Mouse (Mus musculus) heart, adult 18-20 months (tissue): Measurements from ENCODE around the gene Tmem236. TPM values are rescaled to one million over a fixed set of nuclear protein-coding genes. Genes with fewer than 3 reads are reported as not detected.
A peak's percentile ranks its signal among the peaks of the same experiment; 100 is the strongest.
"Not testable (repeated sequence)": the region's sequence is repeated elsewhere in the genome, so short reads cannot be mapped to it uniquely, and the experiment has no call there.

ENCODE experiments used
- DNase-seq, 2 experiments: peaks; one replicate each; pipeline ENCODE4 v3.0.0; 2021 to 2022; ENCODE audit warnings: mixed read lengths in 1 of 2
- total RNA-seq, 2 experiments: library from RNA; stranded (reverse); gene quantifications; 2 replicates each; pipeline ENCODE4 v1.2.3; 2021

The Tmem236 gene
- total RNA-seq, 2 experiments from 2014 or later, result not detected

DNA sequence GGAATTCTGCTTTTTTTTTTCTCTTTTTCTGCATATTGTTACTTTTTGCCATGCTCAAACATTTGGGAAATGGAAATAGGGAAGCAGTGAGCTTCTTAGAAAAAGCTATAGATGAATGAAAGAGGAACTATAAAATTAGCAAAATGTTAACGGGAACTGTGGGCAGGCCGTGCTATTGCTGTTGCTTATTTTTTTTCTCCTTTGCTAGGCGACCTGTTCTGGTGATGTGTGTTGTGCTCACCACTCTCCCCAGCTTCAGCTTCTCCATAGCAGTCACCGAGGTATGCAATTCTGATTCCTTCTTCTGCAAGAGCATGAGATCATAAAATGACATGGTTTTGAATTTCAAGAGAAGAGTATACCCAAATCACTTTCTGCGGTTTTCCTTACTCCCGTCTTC lies 17.7 kb downstream of the Tmem236 start:
- peak in 1 of 2 experiments; percentile 26 for DNase-seq

DNA sequence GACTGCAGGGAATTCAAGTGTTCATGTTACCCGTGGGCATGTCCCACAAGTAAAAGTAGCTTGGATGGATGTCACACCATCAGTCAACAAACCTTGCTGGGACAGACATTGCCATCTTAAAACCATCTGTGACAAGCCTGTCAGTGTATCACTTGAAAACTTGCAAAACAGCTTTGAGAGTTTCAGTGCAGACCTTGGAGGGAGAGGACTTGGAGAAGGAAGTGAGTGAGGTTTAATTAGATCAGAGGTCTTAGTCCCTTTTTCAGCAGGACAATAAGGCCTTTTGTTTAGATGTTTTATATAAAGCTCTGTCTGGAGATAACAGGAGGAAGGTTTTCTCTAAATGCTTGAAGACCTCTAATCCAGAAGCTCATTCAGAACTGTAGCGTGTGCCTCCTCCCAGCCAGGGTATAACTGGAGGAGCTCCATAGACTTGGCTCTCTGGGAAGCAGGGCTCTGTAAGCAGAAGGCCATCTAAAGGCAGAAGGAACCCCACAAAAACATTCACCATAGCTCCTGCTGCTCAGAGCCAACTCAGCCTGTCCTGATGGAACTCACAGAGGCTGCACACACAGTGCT lies 24.1 kb downstream of the Tmem236 start:
- DNase-seq, result not testable (repeated sequence)

DNA sequence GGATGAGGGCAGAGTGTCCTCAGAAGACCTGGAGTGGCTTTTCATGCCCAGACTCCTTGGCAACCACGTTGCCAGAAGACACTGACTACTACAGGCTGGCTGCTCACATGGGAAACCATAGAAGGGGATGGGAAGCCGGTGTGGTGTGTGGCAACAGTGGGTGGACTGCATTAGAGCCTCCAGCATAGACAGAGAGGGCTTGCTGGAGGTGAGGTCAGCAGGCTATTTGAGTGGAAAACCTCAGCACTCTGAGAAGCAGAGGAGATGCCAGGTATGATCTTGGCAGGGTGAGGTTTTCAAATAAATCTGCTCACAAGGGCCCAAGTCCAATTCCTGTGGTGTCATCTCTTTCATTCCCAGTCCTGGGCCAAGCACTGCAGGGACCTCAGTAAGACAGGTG lies 25.3 kb downstream of the Tmem236 start:
- no peak for DNase-seq

DNA sequence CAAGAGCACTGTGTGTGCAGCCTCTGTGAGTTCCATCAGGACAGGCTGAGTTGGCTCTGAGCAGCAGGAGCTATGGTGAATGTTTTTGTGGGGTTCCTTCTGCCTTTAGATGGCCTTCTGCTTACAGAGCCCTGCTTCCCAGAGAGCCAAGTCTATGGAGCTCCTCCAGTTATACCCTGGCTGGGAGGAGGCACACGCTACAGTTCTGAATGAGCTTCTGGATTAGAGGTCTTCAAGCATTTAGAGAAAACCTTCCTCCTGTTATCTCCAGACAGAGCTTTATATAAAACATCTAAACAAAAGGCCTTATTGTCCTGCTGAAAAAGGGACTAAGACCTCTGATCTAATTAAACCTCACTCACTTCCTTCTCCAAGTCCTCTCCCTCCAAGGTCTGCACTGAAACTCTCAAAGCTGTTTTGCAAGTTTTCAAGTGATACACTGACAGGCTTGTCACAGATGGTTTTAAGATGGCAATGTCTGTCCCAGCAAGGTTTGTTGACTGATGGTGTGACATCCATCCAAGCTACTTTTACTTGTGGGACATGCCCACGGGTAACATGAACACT lies 26.6 kb downstream of the Tmem236 start:
- DNase-seq, result not testable (repeated sequence)

DNA sequence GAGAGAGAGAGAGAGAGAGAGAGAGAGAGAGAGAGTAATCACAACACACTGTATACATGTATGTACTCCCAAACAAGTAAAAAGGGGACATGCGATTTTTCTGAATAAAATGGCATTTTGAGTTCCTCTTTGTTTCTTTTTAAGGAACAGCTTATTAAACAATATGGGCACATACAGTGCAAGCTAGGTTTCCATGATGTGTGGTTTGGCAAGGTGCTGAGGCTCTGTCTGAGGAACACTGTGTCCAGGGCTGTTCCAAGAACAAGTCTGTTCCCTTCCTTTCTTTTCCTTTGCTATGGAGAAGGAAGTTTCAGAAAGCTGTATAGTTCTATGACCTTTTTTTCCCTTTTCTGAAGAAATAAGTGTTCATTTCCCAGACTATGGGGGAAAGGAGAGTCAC lies 30.0 kb downstream of the Tmem236 start:
- DNase-seq, result peak in 1 of 2 experiments; percentile 36

DNA sequence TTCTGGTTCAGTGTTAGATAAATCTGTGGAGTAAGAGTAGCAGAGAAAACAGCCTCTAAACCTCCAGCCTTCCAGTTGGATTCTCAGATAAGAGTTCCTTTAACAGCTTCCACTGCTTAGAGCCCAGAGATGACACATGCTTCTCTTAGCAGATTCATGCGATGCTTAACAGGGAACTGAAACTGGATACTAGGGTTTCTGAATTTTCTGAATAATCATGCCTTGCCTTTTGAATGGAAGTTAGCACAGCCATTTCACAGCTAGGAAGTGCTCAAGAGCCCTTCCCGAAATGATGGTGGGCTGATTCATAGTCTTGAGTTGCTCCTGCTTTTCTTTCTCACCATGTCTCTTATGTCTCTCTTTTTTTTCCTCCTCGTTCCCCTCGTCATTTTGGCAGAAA lies 32.5 kb downstream of the Tmem236 start:
- peak in 1 of 2 experiments; percentile 31 for DNase-seq

DNA sequence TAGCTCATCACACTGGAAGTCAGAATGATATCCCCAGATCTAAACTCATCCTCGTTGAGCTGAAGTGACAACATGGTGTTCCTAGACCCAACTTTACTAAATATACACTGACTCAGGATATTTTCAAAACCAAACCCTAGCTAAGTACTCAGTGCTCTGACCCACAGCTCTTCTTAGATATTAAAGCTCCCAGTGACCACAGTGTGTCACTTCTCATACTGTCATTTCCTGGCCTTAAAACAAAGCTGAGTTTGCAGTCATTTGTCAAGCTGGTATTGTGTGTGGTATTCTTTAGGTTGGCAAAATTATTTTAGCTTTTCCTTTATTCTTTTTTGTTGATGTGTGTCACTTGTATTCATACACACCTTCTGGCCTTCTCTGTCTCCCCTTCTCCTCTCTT lies 36.4 kb downstream of the Tmem236 start:
- DNase-seq, result no peak

DNA sequence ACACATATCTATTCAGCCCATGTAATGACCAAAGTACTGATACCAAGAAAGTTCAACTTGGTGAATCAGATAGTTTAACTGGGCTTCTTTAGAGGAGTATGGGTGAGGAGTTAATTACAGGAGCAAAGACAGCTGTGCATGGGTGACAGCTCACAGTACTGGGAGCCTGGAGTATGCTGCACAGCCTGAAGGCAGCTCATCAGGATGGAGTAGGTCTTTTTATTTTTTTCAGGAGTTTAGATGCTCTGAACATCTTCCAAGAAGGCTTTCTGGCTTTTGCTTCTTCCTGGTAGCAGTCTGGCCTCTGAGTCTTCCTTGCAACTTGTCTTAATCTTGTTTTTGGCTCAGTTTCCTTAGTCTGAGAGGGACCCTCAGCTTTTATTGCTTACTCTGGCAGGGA lies 37.3 kb downstream of the Tmem236 start:
- DNase-seq, result no peak

DNA sequence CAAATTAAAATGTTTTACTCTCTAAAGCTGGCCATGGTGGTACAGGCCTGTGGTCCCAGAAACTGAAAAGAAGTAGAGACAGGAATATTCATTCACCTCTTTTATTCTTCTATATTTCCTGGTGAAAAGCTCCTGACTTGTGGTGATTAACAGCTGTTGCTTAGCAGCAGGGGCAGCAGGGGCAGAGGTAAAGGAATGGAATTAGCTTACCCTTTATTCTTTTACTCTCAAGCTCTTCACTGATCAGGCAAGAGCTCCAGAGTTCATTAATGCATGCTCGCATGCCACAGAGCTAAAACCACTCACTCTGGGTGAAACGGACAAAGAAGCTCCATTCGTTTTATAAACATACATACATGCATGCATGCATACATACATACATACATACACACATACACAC lies 40.4 kb downstream of the Tmem236 start:
- DNase-seq, result no peak

DNA sequence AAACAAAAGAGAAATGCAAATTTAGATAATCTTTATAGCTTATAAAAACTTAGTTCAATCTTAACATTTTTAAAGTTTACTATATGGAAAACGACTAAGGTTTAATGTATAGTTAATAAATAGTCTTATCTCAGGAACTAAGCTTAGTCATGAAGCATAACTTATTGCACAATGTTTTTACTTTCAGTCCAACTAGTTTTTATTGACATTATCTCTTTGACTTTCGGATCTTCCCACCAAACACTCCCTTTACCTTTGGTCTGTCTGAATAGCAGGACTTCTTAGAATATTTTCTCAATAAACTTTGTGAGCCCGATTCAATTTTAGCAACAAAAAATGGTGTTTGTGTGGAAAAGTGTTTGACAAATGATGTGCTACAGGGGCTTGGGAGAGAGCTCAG lies 42.3 kb downstream of the Tmem236 start:
- no peak for DNase-seq

DNA sequence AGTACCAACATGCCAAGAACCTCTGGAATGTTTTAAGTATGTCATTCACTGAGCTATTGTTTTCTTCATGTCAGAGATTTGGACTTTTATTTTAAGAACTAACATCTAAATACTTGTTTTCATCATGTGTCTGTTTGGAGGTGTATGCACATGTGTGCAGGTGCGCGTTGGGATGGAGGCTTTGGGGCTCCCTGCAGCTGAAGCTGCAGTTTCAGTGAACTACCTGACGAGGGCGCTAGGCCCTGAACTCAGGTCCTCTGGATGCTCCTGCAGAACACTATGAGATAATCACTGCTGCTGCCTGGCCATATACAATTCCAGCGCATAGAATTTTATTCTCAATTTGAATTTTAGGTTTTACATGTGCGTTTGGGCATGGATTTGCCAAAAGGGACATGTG lies 43.8 kb downstream of the Tmem236 start:
- no peak for DNase-seq

DNA sequence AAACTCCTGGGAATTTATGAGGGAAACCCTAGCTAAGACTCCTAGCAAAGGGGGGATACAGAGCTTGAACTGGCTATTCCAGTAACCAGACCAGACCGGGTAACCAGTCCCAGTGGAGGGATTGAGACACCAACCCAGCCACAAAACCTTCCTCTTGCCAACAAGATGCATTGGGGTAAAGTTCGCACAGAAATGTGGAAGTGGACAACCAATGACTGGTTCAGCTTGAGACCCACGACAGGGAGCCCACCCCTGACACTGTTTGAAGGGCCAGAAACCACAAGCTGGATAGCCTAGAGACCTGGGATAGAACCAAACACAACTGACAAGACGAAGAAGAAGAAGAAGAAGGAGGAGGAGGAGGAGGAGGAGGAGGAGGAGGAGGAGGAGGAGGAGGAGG lies 50.1 kb downstream of the Tmem236 start:
- DNase-seq, result no peak

DNA sequence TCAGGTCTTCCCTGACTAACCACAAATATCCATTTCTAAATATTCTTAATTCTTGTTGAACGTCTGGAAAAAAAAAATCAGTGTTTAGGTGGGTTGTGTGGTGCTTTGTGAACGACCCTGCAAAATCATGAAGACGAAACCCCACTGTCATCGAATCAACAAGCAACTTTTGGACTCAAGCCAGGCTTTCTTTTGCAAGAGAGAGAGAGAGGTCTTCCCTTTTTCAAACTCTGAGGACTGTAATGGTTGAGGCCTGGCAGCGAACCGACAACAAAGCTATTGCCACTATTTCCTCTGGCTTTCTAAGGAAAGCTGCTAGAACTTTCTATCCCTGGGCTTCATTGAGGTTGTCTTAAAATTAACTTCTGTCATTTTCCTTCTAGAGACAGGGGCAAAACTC lies 54.2 kb downstream of the Tmem236 start:
- peak in 1 of 2 experiments; percentile 30 for DNase-seq

DNA sequence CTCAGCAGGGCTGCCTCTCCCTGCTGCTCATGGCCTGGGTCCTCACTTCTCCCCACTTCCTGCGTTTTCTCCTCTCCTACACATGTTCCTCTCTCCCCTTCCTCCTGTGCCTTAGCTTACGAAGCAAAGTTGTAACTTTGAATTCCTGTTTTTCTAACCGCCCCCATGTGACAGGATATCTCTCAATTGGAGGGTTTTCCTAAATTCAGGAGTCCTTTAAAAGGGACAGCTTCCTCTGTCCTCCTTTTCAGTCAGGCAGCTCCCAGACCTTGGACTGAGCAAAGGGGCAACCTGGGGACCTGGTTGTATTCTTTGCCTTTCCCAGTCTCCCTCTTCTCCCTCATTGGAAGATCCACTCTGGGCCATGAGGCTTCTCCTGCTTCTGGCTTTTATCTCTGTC lies 54.8 kb downstream of the Tmem236 start, which contains the start of gene Mrc1:
Gene Mrc1, plus strand, starts transcription at position 244 of the 400 bp plus-strand sequence.
- DNase-seq, result peak in 1 of 2 experiments; percentile 44

DNA sequence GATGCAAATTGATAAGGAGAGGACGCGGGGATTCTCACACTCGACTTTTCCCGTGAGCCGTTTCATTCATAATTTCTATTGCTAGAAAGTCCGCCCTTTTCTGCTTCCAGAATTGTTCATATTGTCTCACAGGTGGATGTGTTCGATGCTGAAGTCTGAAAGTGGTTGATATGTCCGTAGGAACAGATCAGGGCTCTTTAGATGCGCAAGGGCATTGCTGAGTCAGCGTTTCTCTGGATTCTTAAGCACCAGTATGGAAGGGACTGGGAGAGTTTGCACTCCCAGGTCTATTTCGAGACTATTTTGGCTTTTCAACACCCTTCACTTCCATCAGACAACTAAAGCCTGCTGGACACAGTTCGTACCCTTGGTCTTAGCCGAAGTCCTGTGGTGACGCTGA lies 55.7 kb downstream of the Tmem236 start:
- no peak for DNase-seq

DNA sequence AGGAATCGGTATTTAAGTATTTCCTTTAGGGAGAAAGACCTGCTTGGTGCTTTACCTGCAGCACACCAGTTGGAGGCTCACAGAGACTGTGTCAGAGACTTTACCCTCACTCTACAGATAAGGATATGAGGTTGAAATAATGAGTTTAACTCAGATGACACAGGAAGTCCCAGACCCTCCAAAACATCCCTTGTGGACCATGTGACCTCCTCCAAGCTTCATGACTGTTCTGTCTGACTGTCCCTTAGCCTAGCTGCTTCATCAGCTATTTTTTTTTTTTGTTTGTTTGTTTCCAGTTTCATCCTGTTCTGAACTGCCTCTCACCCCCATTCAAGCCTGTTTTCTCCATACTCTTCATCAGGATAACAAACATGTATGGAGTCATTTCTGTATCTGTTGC lies 58.6 kb downstream of the Tmem236 start:
- DNase-seq, result no peak

DNA sequence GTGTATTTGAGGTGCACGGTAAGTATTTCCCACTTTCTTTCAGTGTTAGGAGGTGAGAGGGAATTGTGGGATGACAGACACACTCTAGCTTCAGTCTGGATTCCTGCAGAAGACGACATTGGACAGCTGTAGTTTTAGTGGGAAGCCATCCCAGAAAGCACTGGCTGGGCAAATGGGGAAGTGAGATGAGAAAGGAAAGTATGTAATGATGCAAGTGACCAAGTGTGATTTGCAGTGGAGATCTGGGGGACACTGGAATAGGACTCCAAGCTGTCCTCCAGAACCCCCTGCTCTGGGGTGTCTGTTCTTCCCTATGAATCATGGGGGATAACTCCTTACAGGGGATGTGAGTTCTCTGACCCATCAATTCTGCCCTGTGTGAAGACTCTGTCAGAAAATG lies 59.7 kb downstream of the Tmem236 start:
- DNase-seq, result no peak

DNA sequence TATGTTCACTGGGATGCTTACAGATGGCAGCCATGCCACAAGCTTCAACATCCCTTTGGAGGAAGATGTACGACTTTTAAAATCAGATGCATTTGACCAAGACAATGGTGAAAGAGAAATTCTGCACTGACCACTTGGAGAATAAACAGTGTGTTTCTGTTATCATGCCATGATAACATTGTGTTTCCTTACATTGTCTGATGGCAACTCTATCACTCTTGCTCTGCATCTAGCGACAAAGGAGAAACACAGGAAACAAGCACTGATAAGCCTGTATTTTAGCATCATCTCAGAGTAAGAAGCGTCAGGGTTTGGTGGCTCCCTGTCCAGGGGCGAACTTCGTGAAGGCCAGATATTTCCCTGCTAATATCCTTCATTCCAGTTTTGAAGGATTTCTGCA lies 61.0 kb downstream of the Tmem236 start:
- no peak for DNase-seq

DNA sequence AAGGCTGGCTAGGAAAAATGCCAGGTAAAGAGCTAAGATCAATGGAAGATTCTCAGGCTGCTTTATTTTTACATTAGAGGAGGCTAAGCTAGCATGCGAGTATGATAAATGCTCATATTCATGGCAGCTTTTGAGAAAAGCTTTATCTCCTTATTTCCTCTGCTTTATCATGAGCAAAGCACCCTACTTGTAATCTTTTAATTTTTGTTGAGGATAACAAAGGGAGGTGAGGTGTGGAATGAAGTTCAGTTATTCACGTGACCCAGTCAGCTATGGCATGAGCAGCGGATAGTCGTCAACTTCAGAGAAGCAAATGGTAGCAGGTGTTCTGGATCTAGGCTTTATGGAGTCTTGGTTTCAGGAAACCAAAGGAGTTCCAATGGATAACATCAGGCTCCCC lies 62.6 kb downstream of the Tmem236 start:
- DNase-seq, result no peak

DNA sequence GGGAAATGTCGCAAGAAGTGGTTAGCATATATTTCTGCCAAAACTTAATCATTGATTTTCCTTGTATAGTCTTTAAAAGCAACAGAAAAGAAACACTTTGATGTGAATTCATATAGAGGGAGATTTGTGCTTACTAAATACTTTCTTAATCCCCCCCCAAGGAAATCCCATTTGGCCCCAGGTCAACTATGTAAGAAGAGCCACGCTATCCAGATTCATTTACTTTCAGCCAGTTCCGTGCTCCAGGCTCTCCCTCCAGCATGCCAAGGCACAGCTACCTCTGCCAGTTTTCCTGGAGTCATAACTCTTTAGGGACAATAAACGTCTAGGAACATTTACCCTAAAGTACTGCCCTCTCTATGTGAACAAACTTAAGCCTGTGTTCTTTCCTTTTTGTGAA lies 63.4 kb downstream of the Tmem236 start:
- DNase-seq, result no peak

DNA sequence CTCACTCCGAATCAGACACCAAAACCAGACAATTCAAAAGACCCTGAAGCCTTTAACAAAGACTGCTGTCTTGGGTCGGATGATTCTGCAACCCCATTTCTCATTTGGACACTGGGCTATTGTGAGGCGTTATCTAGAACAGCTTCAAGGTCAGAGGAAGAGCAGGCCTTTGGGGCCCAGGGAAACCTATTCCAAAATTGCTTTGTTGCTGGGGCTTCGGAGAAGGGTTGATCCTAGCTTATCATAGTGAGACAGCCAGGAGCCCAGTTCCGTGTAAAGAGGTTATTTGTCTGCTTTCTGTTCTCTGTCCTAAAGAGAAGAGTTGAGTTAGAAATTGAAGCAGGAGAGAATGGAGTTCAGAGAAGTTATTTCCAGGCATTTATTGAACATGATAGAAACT lies 64.8 kb downstream of the Tmem236 start:
- DNase-seq, result no peak

DNA sequence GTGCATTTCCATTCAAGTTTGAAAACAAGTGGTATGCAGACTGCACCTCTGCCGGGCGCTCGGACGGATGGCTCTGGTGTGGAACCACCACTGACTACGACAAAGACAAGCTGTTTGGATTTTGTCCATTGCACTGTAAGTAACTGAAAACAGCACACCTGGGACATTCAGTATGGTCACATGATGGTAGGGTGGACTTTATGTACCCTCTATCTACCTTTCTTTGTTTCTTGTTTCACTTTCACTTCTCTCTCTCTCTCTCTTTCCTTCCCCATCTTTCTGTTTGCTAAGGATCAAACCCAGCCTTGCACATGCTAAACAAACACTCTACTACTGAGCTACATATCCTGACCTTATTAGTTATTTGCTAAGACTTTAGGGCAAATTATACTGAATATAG lies 69.8 kb downstream of the Tmem236 start:
- no peak for DNase-seq

DNA sequence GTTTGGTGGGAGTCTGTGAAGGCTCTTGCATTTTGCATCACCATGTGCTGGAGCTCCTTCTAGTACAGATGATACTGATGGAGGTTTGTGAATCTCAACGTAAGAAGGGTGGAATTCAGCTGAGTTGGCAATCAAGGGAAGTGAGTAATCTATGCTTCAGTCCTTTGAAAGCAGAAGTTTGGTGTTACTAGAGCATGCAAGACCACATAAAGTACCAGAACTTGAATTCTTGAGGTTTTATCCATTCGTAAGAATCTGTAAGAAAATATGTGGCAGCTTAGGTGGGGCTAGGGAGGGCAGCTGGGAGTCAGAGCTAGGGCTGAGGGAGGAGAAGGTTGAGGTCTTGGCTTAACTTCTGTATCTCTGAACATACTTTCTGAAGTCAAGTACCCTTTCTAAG lies 70.3 kb downstream of the Tmem236 start:
- no peak for DNase-seq

DNA sequence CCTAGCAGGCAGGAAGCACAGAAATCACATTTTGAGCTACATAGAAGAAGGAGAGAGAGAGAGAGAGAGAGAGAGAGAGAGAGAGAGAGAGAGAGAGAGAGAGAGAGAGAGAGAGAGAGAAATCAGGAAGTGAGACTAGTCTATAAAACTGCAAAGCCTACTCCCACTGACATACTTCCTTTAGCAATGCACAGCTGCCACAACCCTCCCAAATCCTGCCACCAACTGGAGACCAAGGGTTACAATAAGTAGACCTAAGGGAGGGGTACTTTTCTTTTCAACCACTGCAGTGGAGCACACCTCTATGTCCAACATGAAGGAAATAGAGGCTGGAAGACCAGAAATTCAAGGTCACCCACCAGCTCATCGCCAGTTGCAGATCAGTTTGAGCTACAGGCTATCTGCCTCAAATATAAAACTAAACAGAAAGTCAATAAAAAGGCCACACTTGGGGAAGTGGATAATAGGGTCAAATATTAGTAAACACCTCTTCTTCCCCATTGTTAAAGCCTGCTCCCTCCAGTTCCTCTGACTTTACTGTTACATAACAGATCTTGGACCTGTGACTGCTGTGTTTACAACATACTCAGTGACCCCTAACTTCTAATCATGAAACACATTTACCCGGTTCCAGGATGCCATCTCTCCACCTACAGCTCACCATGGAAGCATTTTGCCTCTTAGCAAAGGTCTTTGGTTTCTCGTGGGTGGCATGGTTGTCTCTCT lies 75.7 kb downstream of the Tmem236 start:
- peak in 1 of 2 experiments; percentile 49 for DNase-seq
